Mouse (Mus musculus): Measurements from ENCODE around the gene Kit.

DNA sequence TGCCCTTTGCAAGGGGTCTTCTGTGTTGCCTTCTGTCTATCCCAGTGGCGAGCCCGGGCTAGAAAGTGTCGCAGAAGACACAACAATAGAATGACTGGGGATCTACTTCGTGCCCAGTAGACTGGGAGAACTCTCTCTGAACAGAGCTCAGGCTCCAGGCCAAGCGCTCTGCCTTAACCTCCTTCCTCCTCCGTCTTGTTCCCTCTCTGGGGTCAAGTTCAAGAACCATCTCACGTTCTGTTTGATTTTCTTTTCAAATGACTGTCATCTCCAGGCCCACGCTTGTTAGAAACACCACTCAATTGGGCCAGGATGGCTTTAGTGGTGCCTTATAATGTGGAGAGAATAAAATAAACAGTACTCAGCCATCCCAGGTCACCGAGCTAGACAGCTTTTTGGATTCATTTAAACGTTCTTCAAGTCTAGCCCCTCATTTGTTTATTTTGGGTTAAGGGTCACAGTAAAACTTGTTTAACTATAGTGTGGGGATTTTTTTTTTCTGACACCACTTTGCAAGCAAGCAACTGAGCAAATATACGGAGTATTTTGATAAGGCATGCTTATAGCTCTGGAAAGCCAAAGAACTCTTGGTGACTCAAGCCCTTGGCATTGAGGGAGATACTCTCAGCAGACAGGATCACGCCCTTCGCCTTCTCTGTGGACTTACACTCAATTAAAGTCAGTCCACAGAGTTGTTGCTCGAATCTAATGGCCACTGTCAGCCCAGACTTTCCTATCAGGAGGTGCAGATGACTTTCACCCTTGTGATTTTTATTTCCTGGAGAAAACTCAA is 30.0 kb upstream of the Kit start:
- TF ChIP-seq CTCF (IDR thresholded peaks at IDR 0.05) (no peak), POLR2A (IDR thresholded peaks at IDR 0.05; ENCODE audit: insufficient read depth, low read depth, low read length) (no peak)
